Mouse (Mus musculus): Measurements from ENCODE around the gene Mmp28. TPM values are rescaled to one million over a fixed set of nuclear protein-coding genes. Genes with fewer than 3 reads are reported as not detected.

The Mmp28 gene
- polyA plus RNA-seq, 1 experiment, result 10.2 TPM

Other genes starting within 250 kb of the Mmp28 start
- 0.01 TPM for gene Slfn14, start 176.3 kb downstream of the Mmp28 start, polyA plus RNA-seq (2012; fragmentation: generic; extraction: Trizol)
- 64.7 TPM for gene Ap2b1, start 164.0 kb downstream of the Mmp28 start, polyA plus RNA-seq (2012; fragmentation: generic; extraction: Trizol)
- 8.7 TPM for gene Pex12, start 160.5 kb downstream of the Mmp28 start, polyA plus RNA-seq (2012; fragmentation: generic; extraction: Trizol)
- 0.36 TPM for gene Rasl10b, start 53.9 kb downstream of the Mmp28 start, polyA plus RNA-seq (2012; fragmentation: generic; extraction: Trizol)
- gene Gas2l2, start 33.6 kb downstream of the Mmp28 start, polyA plus RNA-seq (2012; fragmentation: generic; extraction: Trizol), result not detected
- gene 1700020L24Rik, start 25.4 kb downstream of the Mmp28 start, polyA plus RNA-seq (2012; fragmentation: generic; extraction: Trizol), result 12.0 TPM
- gene Taf15, start 10.0 kb upstream of the Mmp28 start, polyA plus RNA-seq (2012; fragmentation: generic; extraction: Trizol), result 74.2 TPM
- 0.04 TPM for gene Heatr9, start 59.1 kb upstream of the Mmp28 start, polyA plus RNA-seq (2012; fragmentation: generic; extraction: Trizol)
- 10.4 TPM for gene Ccl5, start 67.4 kb upstream of the Mmp28 start, polyA plus RNA-seq (2012; fragmentation: generic; extraction: Trizol)
- gene Ccl9, start 115.6 kb upstream of the Mmp28 start, polyA plus RNA-seq (2012; fragmentation: generic; extraction: Trizol), result 8.2 TPM
- 0.04 TPM for gene Ccl6, start 130.0 kb upstream of the Mmp28 start, polyA plus RNA-seq (2012; fragmentation: generic; extraction: Trizol)
- not detected for gene Rpl9-ps1, start 182.6 kb upstream of the Mmp28 start, polyA plus RNA-seq (2012; fragmentation: generic; extraction: Trizol)
- not detected for gene Ccl3, start 186.3 kb upstream of the Mmp28 start, polyA plus RNA-seq (2012; fragmentation: generic; extraction: Trizol)
- not detected for gene Ccl4, start 199.5 kb upstream of the Mmp28 start, polyA plus RNA-seq (2012; fragmentation: generic; extraction: Trizol)
- not detected for gene Wfdc17, start 240.9 kb upstream of the Mmp28 start, polyA plus RNA-seq (2012; fragmentation: generic; extraction: Trizol)
- not detected for gene Wfdc18, start 245.9 kb upstream of the Mmp28 start, polyA plus RNA-seq (2012; fragmentation: generic; extraction: Trizol)